Mouse (Mus musculus): Measurements from ENCODE around the gene Cxcr4. TPM values are rescaled to one million over a fixed set of nuclear protein-coding genes. Genes with fewer than 3 reads are reported as not detected.

The Cxcr4 gene
- total RNA-seq (2021) = 10 to 100 TPM; 13.2 to 20.6 TPM

- intact Hi-C loops (cut with DNase I) = loop anchor here (1.0 to 5.0 kb wide), 4 partner anchors 120 to 232 kb away; partner anchors contain the start of gene Dars
- DNase-seq = peak; percentile 86 to 87
Measured at GRCm38 (mm10) chr1:128592211-128592741, at the start of gene Cxcr4. Gene Cxcr4 (minus strand): TSS chr1:128592293.

GRCm38 (mm10) chr1:128639707-128640107 lies 47.6 kb upstream of the Cxcr4 start:
- intact Hi-C loops (cut with DNase I) = no loop called here
- DNase-seq = no peak

GRCm38 (mm10) chr1:128637230-128637740 lies 45.2 kb upstream of the Cxcr4 start:
- intact Hi-C loops (cut with DNase I) = no loop called here
- no peak for DNase-seq

GRCm38 (mm10) chr1:128636258-128637229 lies 44.5 kb upstream of the Cxcr4 start:
- intact Hi-C loops (cut with DNase I) = no loop called here
- DNase-seq = no peak

GRCm38 (mm10) chr1:128633711-128634379 lies 41.8 kb upstream of the Cxcr4 start:
- no peak for DNase-seq
- intact Hi-C loops (cut with DNase I) = no loop called here

GRCm38 (mm10) chr1:128632522-128632921 lies 40.4 kb upstream of the Cxcr4 start:
- DNase-seq = no peak
- intact Hi-C loops (cut with DNase I) = no loop called here

- DNase-seq = no peak
- intact Hi-C loops (cut with DNase I) = no loop called here
Measured at GRCm38 (mm10) chr1:128626144-128626678, 34.1 kb upstream of the Cxcr4 start.

- intact Hi-C loops (cut with DNase I) = no loop called here
- no peak for DNase-seq
Measured at GRCm38 (mm10) chr1:128623594-128623887, 31.4 kb upstream of the Cxcr4 start.

GRCm38 (mm10) chr1:128622867-128623593 lies 30.9 kb upstream of the Cxcr4 start:
- no peak for DNase-seq
- intact Hi-C loops (cut with DNase I) = no loop called here

- no peak for DNase-seq
- intact Hi-C loops (cut with DNase I) = no loop called here
Measured at GRCm38 (mm10) chr1:128617654-128618310, 25.7 kb upstream of the Cxcr4 start.

- DNase-seq = no peak
- intact Hi-C loops (cut with DNase I) = no loop called here
Measured at GRCm38 (mm10) chr1:128616586-128616985, 24.5 kb upstream of the Cxcr4 start.

GRCm38 (mm10) chr1:128615459-128615806 lies 23.3 kb upstream of the Cxcr4 start:
- intact Hi-C loops (cut with DNase I) = no loop called here
- DNase-seq = no peak

- intact Hi-C loops (cut with DNase I) = no loop called here
- no peak for DNase-seq
Measured at GRCm38 (mm10) chr1:128614653-128615458, 22.8 kb upstream of the Cxcr4 start.

- no peak for DNase-seq
- intact Hi-C loops (cut with DNase I) = no loop called here
Measured at GRCm38 (mm10) chr1:128608119-128608518, 16.0 kb upstream of the Cxcr4 start.

- intact Hi-C loops (cut with DNase I) = no loop called here
- DNase-seq = no peak
Measured at GRCm38 (mm10) chr1:128607423-128607822, 15.3 kb upstream of the Cxcr4 start.

GRCm38 (mm10) chr1:128605794-128606193 lies 13.7 kb upstream of the Cxcr4 start:
- intact Hi-C loops (cut with DNase I) = no loop called here
- DNase-seq = no peak

GRCm38 (mm10) chr1:128602688-128603385 lies 10.7 kb upstream of the Cxcr4 start:
- intact Hi-C loops (cut with DNase I) = no loop called here
- no peak for DNase-seq

- intact Hi-C loops (cut with DNase I) = no loop called here
- DNase-seq = no peak
Measured at GRCm38 (mm10) chr1:128602018-128602687, 10.1 kb upstream of the Cxcr4 start.
